Mouse (Mus musculus): ENCODE measurements at regions not wholly inside any gene's neighbourhood (a gene's known extent, or its start where the extent isn't known, plus 50 kb on each side); places are given as distances from the start of the nearest gene placed in this dataset.
"Not testable (repeated sequence)": the region's sequence is repeated elsewhere in the genome, so short reads cannot be mapped to it uniquely, and the experiment has no call there.

DNA sequence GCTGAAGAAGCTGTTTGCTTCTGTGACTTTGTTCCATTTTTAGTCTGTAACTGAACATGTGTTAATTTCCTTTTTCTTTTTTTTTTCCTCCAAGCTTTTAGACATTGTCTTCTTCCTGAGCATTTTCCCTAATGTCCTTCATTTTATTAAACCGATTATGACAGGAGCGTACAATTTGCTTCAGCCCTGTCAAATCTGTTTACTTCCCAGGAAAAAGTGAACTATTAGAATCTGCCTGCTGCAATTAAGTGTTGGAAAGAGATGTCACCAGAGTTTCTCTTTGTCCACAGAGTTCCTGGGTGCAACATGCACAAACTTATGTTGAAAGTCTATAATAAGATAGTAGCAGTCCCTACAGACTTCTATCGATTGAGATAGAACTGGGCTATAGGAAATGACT lies 82.8 kb downstream of the Alg10b start:
- Histone ChIP-seq H3K79me2 (ENCODE audit: control insufficient read depth, insufficient read depth) (no peaks in the 10 kb centered on the region), H3K36me3 (ENCODE audit: control insufficient read depth, insufficient read depth) (no peaks in the 10 kb centered on the region), H3K4me2 (ENCODE audit: low read depth) (no peak overlapping the region), H3K4me3 (no peak overlapping the region), H3K27me3 (ENCODE audit: control insufficient read depth, insufficient read depth, insufficient read length) (no peaks in the 10 kb centered on the region), H3ac (ENCODE audit: control insufficient read depth, insufficient read length) (no peak overlapping the region)
- TF ChIP-seq E2F4 (IDR thresholded peaks at IDR 0.05; ENCODE audit: insufficient read depth) (no peak), TCF3 (IDR thresholded peaks at IDR 0.05; ENCODE audit: insufficient read length, low read depth) (no peak), MAX (IDR thresholded peaks at IDR 0.05; ENCODE audit: low read depth) (no peak), MYOG (IDR thresholded peaks at IDR 0.05; ENCODE audit: control insufficient read depth in 1 of 3, insufficient read depth in 1 of 3, insufficient read length in 2 of 3, low read depth in 2 of 3) (no peak), REST (IDR thresholded peaks at IDR 0.05; ENCODE audit: insufficient read depth, insufficient read length) (no peak), POLR2AphosphoS2 (IDR thresholded peaks at IDR 0.05; ENCODE audit: insufficient read length, low read depth) (no peak)

DNA sequence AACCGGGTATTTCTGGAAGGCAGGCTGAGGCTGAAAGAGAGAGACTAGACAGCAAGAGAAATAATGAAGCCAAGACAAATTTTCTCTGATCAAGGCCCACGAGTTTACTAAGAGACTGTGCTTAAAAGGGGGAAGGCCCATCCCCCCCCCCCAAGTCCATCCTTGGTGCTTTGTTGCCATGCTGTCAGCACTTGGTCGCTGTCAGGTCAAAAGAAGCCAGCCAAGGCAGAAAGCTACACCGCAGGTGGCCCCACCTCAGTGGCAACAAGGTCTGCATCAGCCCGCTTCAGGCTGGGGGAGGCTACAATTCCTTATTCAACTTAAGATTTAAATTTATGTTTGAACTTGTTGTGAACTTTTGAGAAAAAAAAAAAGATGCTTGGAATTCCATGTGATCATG lies 84.3 kb downstream of the Alg10b start:
- H3K36me3 ChIP-seq (ENCODE audit: control insufficient read depth, insufficient read depth); H3K27me3 ChIP-seq (ENCODE audit: control insufficient read depth, insufficient read depth, insufficient read length); H3ac ChIP-seq (ENCODE audit: control insufficient read depth, insufficient read length); H3K4me2 ChIP-seq (ENCODE audit: low read depth); H3K4me3 ChIP-seq; H3K79me2 ChIP-seq (ENCODE audit: control insufficient read depth, insufficient read depth): not testable (repeated sequence)

DNA sequence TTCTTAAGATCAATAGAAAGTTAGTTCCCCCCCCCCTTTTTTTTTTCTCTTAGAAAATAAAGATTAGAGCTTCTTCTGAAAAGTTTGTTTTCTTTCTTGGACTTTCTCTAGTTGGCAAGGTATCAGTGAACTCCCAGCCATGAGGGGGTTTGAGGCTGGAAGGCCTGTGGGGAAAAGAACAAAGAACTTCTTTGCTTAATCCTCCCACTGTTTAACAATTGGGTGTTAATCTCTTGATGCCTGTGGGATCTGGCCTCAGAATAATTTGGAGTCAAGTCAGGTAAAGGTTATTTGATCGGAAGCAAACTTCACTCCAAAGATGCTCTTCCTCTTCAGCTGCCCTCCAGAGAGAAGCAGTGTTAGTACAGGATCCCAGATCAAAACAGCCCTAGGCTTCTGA lies 84.8 kb downstream of the Alg10b start:
- H3K36me3 ChIP-seq (ENCODE audit: control insufficient read depth, insufficient read depth) = no peaks in the 10 kb centered on the region
- no peak overlapping the region for H3K4me3 ChIP-seq
- no peak overlapping the region for H3K4me2 ChIP-seq (ENCODE audit: low read depth)
- no peak for TF ChIP-seq MYOG (IDR thresholded peaks at IDR 0.05; ENCODE audit: control insufficient read depth in 1 of 3, insufficient read depth in 1 of 3, insufficient read length in 2 of 3, low read depth in 2 of 3)
- no peak for TF ChIP-seq MAX (IDR thresholded peaks at IDR 0.05; ENCODE audit: low read depth)
- TF ChIP-seq CEBPB (IDR thresholded peaks at IDR 0.05; ENCODE audit: insufficient read depth, poor library complexity, severe bottlenecking) = no peak
- no peak for TF ChIP-seq MYOD1 (IDR thresholded peaks at IDR 0.05; ENCODE audit: control insufficient read depth in 1 of 3, insufficient read length in 2 of 3, low read depth in 2 of 3)
- TF ChIP-seq SRF (IDR thresholded peaks at IDR 0.05; ENCODE audit: control insufficient read depth, insufficient read length, low read depth) = no peak
- TF ChIP-seq REST (IDR thresholded peaks at IDR 0.05; ENCODE audit: insufficient read depth, insufficient read length) = no peak
- no peak for TF ChIP-seq E2F4 (IDR thresholded peaks at IDR 0.05; ENCODE audit: insufficient read depth)
- no peak for TF ChIP-seq TCF3 (IDR thresholded peaks at IDR 0.05; ENCODE audit: insufficient read length, low read depth)
- no peak for TF ChIP-seq POLR2A (IDR thresholded peaks at IDR 0.05; ENCODE audit: insufficient read length, low read depth)
- no peak for TF ChIP-seq USF1 (IDR thresholded peaks at IDR 0.05; ENCODE audit: low read depth)
- TF ChIP-seq POLR2AphosphoS2 (IDR thresholded peaks at IDR 0.05; ENCODE audit: insufficient read length, low read depth) = no peak
- TF ChIP-seq TCF12 (IDR thresholded peaks at IDR 0.05; ENCODE audit: insufficient read depth, poor library complexity, severe bottlenecking) = no peak
- H3K79me2 ChIP-seq (ENCODE audit: control insufficient read depth, insufficient read depth) = no peaks in the 10 kb centered on the region
- no peaks in the 10 kb centered on the region for H3K27me3 ChIP-seq (ENCODE audit: control insufficient read depth, insufficient read depth, insufficient read length)
- no peak overlapping the region for H3ac ChIP-seq (ENCODE audit: control insufficient read depth, insufficient read length)

DNA sequence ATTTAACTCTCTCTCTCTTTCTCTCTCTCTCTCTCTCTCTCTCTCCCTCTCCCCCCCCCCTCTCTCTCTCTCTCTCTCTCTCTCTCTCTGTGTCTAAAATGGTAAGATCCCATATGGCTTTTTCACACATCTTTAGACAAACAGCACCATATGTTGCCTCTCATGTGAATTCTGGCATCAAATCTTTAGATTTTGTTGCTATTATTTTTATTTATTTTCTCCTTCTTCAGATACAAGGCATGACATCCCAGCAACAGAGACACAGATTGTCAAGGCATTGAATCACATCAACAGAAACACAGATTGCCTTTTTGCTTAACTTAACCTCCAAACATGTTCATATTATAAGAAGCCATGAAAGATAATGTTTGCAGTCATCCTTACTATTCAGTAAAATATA lies 85.6 kb downstream of the Alg10b start:
- Histone ChIP-seq H3ac (ENCODE audit: control insufficient read depth, insufficient read length) (no peak overlapping the region), H3K79me2 (ENCODE audit: control insufficient read depth, insufficient read depth) (no peaks in the 10 kb centered on the region), H3K27me3 (ENCODE audit: control insufficient read depth, insufficient read depth, insufficient read length) (no peaks in the 10 kb centered on the region), H3K4me2 (ENCODE audit: low read depth) (no peak overlapping the region), H3K36me3 (ENCODE audit: control insufficient read depth, insufficient read depth) (no peaks in the 10 kb centered on the region), H3K4me3 (no peak overlapping the region)
- TF ChIP-seq TCF3 (IDR thresholded peaks at IDR 0.05; ENCODE audit: insufficient read length, low read depth) (no peak), MYOD1 (IDR thresholded peaks at IDR 0.05; ENCODE audit: control insufficient read depth in 1 of 3, insufficient read length in 2 of 3, low read depth in 2 of 3) (no peak)

DNA sequence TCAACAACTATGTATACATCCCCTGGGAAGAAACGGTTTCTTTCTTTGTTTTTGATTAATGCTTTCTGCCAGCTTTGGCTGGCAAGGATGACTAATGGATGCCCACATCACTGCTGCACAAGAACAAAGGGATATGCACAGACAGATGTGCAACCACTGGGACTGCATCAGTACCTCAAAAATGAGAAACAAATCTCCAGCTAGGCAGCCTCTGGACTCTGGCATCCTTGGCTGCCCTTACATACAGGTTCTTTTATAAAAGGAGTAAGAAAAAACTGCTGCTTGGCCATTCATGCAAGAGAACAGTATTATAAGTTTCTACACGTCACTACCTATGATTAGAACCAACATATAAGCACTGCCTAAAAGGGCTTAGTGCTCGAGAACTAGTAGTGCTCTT lies 97.7 kb downstream of the Alg10b start:
- Histone ChIP-seq H3K4me2 (ENCODE audit: low read depth) (no peak overlapping the region), H3ac (ENCODE audit: control insufficient read depth, insufficient read length) (no peak overlapping the region), H3K36me3 (ENCODE audit: control insufficient read depth, insufficient read depth) (no peaks in the 10 kb centered on the region), H3K4me3 (no peak overlapping the region), H3K27me3 (ENCODE audit: control insufficient read depth, insufficient read depth, insufficient read length) (no peaks in the 10 kb centered on the region), H3K79me2 (ENCODE audit: control insufficient read depth, insufficient read depth) (no peaks in the 10 kb centered on the region)
- TF ChIP-seq MYOG (IDR thresholded peaks at IDR 0.05; ENCODE audit: control insufficient read depth in 1 of 3, insufficient read depth in 1 of 3, insufficient read length in 2 of 3, low read depth in 2 of 3) (no peak), SRF (IDR thresholded peaks at IDR 0.05; ENCODE audit: control insufficient read depth, insufficient read length, low read depth) (no peak), TCF3 (IDR thresholded peaks at IDR 0.05; ENCODE audit: insufficient read length, low read depth) (no peak), POLR2A (IDR thresholded peaks at IDR 0.05; ENCODE audit: insufficient read length, low read depth) (no peak), REST (IDR thresholded peaks at IDR 0.05; ENCODE audit: insufficient read depth, insufficient read length) (no peak), CEBPB (IDR thresholded peaks at IDR 0.05; ENCODE audit: insufficient read depth, poor library complexity, severe bottlenecking) (no peak)

DNA sequence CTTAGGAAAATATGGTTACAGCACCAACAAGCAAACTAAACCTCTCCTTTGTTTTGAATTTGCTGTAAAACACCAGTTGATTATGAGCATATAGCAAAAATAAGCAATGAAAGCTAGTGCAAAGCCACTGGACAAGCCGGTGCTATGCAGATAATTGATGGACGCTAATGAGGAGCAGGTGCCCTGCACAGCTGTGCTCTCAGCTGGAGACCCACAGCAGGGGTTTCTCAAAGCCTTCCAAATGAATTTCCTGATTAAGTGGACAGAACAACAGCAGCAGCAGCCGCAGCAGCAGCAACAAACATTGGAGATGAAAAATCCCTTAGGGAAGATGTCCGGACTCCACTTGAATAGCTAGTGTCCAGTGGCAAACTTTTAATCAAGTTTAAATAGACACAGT lies 109.2 kb downstream of the Alg10b start:
- H3K4me2 ChIP-seq (ENCODE audit: low read depth) = no peak overlapping the region
- TF ChIP-seq USF1 (IDR thresholded peaks at IDR 0.05; ENCODE audit: low read depth) = no peak
- peak; percentile 67 for TF ChIP-seq TCF3 (IDR thresholded peaks at IDR 0.05; ENCODE audit: insufficient read length, low read depth)
- TF ChIP-seq TCF12 (IDR thresholded peaks at IDR 0.05; ENCODE audit: insufficient read depth, poor library complexity, severe bottlenecking) = peak; percentile 56
- TF ChIP-seq MAX (IDR thresholded peaks at IDR 0.05; ENCODE audit: low read depth) = no peak
- no peak for TF ChIP-seq CEBPB (IDR thresholded peaks at IDR 0.05; ENCODE audit: insufficient read depth, poor library complexity, severe bottlenecking)
- TF ChIP-seq MYOG (IDR thresholded peaks at IDR 0.05; ENCODE audit: control insufficient read depth in 1 of 3, insufficient read depth in 1 of 3, insufficient read length in 2 of 3, low read depth in 2 of 3) = peak in 1 of 3 experiments; percentile 30
- no peak for TF ChIP-seq POLR2AphosphoS2 (IDR thresholded peaks at IDR 0.05; ENCODE audit: insufficient read length, low read depth)
- TF ChIP-seq MYOD1 (IDR thresholded peaks at IDR 0.05; ENCODE audit: control insufficient read depth in 1 of 3, insufficient read length in 2 of 3, low read depth in 2 of 3) = peak in 2 of 3 experiments; percentile 87 to 93

More for the DNA sequence above, 109.2 kb downstream of the Alg10b start:
- H3K36me3 ChIP-seq (ENCODE audit: control insufficient read depth, insufficient read depth) = no peaks in the 10 kb centered on the region
- no peaks in the 10 kb centered on the region for H3K79me2 ChIP-seq (ENCODE audit: control insufficient read depth, insufficient read depth)
- H3ac ChIP-seq (ENCODE audit: control insufficient read depth, insufficient read length) = no peak overlapping the region
- H3K27me3 ChIP-seq (ENCODE audit: control insufficient read depth, insufficient read depth, insufficient read length) = no peaks in the 10 kb centered on the region
- no peak overlapping the region for H3K4me3 ChIP-seq

All from myocyte (in vitro differentiated cells).